Mouse (Mus musculus) embryonic facial prominence, embryonic 12.5 days (tissue): ENCODE data around the gene Hoxb2. TPM values are rescaled to one million over a fixed set of nuclear protein-coding genes. Genes with fewer than 3 reads are reported as not detected.

ENCODE experiments used
- ATAC-seq: fragments of 200-750 bp; cut with Nextera tagmentation; 2 replicates; pipeline ENCODE4 v1.8.0; 2017; ENCODE audit not compliant: insufficient number of reproducible peaks, insufficient read depth, low FRiP score, low TSS enrichment
- H3K27ac ChIP-seq: fragments of 300-500 bp; sonication (generic); 2 replicates; pipeline ENCODE4 v1.5.1; 2016; ENCODE audit warnings: mild to moderate bottlenecking
- H3K27me3 ChIP-seq: fragments of 300-500 bp; sonication (generic); 2 replicates; pipeline ENCODE4 v1.6.1; 2016; ENCODE audit warnings: mild to moderate bottlenecking, moderate library complexity
- H3K36me3 ChIP-seq: fragments of 300-500 bp; sonication (generic); 2 replicates; pipeline ENCODE4 v1.6.1; 2016; ENCODE audit warnings: mild to moderate bottlenecking
- H3K4me1 ChIP-seq: fragments of 300-500 bp; sonication (generic); 2 replicates; pipeline ENCODE4 v1.6.1; 2016
- H3K4me2 ChIP-seq: fragments of 300-500 bp; sonication (generic); replicated peaks from 2 replicates; pipeline ENCODE4 v1.6.1; 2016; ENCODE audit warnings: mild to moderate bottlenecking, moderate library complexity
- H3K4me3 ChIP-seq: fragments of 300-500 bp; sonication (generic); 2 replicates; pipeline ENCODE4 v1.5.1; 2016; ENCODE audit warnings: mild to moderate bottlenecking
- H3K9ac ChIP-seq: fragments of 300-500 bp; sonication (generic); 2 replicates; pipeline ENCODE4 v1.6.1; 2016; ENCODE audit warnings: mild to moderate bottlenecking, moderate library complexity
- H3K9me3 ChIP-seq: fragments of 300-500 bp; sonication (generic); 2 replicates; pipeline ENCODE4 v1.6.1; 2016; ENCODE audit warnings: mild to moderate bottlenecking, moderate library complexity
- WGBS: fragments of 180-500 bp; shearing (Covaris S2); methylation state at CpG from one replicate; pipeline ENCODE4 v1.1.7; 2016; 5-methylcytosine and 5-hydroxymethylcytosine counted together
- polyA plus RNA-seq: library from polyadenylated mRNA; unstranded; fragments of >200 nt; fragmentation: Nextera tagmentation; extraction: Ambion mirVana; gene quantifications from 2 replicates; pipeline ENCODE4 v1.2.1, GENCODE M21; 2016

Hoxb2 gene
- 3.9 and 6.5 TPM in 2 replicates for polyA plus RNA-seq

DNA sequence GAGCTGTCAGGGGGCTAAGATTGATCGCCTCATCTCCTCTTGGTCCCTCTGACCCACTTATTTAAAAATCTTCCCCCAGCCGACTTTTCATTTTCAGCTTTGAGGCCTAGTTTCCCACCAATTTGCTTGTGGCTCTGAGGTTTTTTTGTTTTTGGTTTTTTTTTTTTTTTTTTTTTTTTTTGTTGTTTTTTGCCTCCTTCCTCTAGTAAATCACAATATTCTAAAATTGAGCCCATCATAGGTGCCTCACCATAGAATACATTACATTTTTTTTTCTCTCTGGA is at the start of gene Hoxb2:
Gene Hoxb2 (plus strand): TSS at position 185 of the 284 bp plus-strand sequence.
- Histone ChIP-seq H3K4me2 (no peak within 1 kb of the TSS), H3K9ac (no peak within 1 kb of the TSS), H3K9me3 (no peaks in the 10 kb centered on the region), H3K36me3 (no peaks in the 10 kb centered on the region), H3K27ac (peak within 1 kb of the TSS; percentile 31; the same call in 1 of the 2 replicates), H3K4me1 (no peaks in the 10 kb centered on the region), H3K4me3 (no peak within 1 kb of the TSS), H3K27me3 (peaks cover 87% of the 10 kb centered on the region)
- 3% methylated on average over 2 of the region's 2 CpGs for WGBS
- no peak for ATAC-seq

DNA sequence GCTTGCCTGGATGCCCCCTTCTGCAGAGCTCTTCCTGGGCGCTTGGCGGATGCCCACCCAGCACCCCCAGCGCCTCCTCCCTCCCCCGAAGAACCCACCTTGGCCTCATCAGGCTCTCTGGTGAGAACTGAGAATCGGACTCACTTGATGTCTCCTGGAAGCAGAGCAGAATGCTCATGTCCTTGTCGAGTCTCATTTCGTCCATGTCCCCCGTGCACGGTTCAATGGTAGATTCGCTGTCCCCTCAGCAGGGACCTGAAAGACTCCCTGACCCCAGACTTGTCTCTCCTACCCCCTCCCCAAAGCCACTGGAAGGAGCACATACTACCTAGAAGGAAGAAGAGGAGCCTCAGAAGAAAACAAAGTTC is 49.3 kb upstream of the Hoxb2 start:
- H3K36me3 ChIP-seq: no peaks in the 10 kb centered on the region
- H3K9me3 ChIP-seq: no peaks in the 10 kb centered on the region
- no peak overlapping the region for H3K4me3 ChIP-seq
- H3K9ac ChIP-seq: no peak overlapping the region
- no peak overlapping the region for H3K4me2 ChIP-seq
- ATAC-seq: no peak
- 1% methylated on average over 10 of the region's 10 CpGs for WGBS
- peaks cover 100% of the 10 kb centered on the region for H3K27me3 ChIP-seq
- H3K27ac ChIP-seq: no peak overlapping the region
- no peaks in the 10 kb centered on the region for H3K4me1 ChIP-seq

DNA sequence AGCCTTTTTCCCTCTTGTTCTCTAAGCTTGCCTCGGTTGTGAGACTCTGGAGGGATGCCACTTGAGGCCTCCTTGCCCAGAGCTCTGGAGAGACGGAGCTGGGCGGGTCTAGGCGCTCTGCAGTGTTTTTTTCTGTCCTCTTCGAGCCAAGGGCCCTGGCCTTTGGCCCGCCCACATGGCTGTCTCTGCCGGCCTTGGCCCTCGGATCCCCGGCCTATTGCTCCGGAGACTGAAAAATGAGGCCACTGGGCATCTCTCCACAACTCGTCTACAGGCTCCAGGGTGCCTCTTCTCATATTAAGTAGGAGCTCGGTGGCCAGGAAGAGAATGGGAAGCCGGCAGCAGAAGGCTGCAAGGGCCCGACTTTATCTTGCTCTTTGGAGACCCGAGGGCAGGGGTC is 48.5 kb upstream of the Hoxb2 start:
- no peak for ATAC-seq
- no peaks in the 10 kb centered on the region for H3K4me1 ChIP-seq
- WGBS: under 1% methylated on average over 15 of the region's 15 CpGs

DNA sequence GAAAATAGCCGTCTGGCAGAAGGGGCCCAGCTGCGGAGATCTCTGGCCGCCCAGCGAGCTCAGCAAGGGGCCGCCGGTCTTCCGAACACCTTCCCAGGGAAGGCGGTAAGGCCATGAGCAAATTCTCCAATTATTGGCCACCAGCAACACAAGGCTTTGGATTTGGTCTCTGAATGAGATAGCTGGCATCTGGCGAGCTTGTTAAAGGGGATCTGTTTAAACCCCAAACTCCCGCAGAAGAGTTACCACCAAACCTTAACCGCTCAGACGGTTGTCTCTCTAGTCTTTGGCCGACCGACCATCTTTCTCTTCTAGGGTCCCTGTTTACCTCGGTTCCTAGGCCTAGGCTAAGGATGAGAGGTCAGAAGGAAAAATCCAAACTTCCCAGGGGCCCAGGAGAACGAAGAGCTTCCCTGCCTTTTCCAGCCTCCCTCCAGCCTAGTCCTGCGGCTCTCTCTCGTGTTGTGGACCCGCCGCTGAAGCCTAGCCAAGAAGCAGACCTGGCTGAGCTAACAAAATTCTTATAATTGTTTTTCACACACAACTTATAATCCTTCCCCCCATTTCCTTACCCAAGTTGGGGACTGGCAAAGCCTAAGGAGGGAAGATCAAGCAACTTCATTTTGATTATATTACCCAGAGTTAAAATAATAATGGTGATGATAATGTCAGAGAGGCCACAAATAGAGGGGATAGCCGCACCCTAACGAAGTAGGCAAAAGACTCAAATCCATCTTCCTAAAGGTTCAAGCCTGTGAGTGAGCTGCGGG is 47.8 kb upstream of the Hoxb2 start:
- no peak overlapping the region for H3K9ac ChIP-seq
- H3K9me3 ChIP-seq: no peaks in the 10 kb centered on the region
- no peaks in the 10 kb centered on the region for H3K36me3 ChIP-seq
- no peak overlapping the region for H3K4me2 ChIP-seq
- H3K27ac ChIP-seq: no peak overlapping the region
- 4% methylated on average over 23 of the region's 23 CpGs for WGBS
- H3K27me3 ChIP-seq: peaks cover 100% of the 10 kb centered on the region
- no peaks in the 10 kb centered on the region for H3K4me1 ChIP-seq
- no peak overlapping the region for H3K4me3 ChIP-seq
- no peak for ATAC-seq

More for the DNA sequence above, 48.5 kb upstream of the Hoxb2 start:
- Histone ChIP-seq H3K4me2 (no peak overlapping the region), H3K27ac (no peak overlapping the region), H3K27me3 (peaks cover 100% of the 10 kb centered on the region), H3K9me3 (no peaks in the 10 kb centered on the region), H3K36me3 (no peaks in the 10 kb centered on the region), H3K4me3 (no peak overlapping the region), H3K9ac (no peak overlapping the region)

DNA sequence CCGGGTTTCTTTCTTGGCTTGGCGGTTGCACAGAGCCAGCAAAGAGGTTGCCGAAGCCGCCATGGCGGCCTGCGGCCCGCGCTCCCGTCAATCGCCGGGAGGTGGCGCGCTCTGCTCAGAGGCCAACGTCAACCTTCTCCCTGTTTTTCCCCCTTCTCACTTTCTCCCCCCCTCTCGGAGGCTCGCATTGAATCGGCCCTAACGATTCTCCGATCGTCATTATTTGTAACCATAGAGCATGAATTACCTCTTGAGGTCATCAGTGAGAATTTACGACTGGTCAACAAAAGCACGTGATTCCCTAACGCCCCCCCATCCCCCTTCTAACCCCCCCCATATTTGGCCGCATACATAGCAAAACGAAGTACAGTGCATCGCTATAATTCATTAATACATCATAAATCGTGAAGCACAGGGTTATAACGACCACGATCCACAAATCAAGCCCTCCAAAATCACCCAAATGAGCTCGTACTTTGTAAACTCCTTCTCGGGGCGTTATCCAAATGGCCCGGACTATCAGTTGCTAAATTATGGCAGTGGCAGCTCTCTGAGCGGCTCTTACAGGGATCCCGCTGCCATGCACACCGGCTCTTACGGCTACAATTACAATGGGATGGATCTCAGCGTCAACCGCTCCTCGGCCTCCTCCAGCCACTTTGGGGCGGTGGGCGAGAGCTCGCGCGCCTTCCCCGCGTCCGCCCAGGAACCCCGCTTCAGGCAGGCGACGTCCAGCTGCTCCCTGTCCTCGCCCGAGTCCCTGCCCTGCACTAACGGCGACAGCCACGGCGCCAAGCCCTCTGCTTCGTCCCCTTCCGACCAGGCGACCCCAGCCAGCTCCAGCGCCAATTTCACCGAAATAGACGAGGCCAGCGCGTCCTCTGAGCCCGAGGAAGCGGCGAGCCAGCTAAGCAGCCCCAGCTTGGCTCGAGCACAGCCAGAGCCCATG is 46.9 kb upstream of the Hoxb2 start, which contains the start of gene Hoxb5:
Gene Hoxb5 (plus strand): TSS at position 186 of the 949 bp plus-strand sequence.
- Histone ChIP-seq H3K36me3 (no peaks in the 10 kb centered on the region), H3K4me2 (peak within 1 kb of the TSS; percentile 23; the same call in 1 of the 2 replicates), H3K27ac (no peak within 1 kb of the TSS), H3K4me1 (no peaks in the 10 kb centered on the region), H3K9me3 (no peaks in the 10 kb centered on the region), H3K4me3 (peak within 1 kb of the TSS; percentile 12; the same call in 1 of the 2 replicates), H3K27me3 (peaks cover 100% of the 10 kb centered on the region), H3K9ac (no peak within 1 kb of the TSS)
- ATAC-seq: no peak
- WGBS: 1% methylated on average over 69 of the region's 69 CpGs

DNA sequence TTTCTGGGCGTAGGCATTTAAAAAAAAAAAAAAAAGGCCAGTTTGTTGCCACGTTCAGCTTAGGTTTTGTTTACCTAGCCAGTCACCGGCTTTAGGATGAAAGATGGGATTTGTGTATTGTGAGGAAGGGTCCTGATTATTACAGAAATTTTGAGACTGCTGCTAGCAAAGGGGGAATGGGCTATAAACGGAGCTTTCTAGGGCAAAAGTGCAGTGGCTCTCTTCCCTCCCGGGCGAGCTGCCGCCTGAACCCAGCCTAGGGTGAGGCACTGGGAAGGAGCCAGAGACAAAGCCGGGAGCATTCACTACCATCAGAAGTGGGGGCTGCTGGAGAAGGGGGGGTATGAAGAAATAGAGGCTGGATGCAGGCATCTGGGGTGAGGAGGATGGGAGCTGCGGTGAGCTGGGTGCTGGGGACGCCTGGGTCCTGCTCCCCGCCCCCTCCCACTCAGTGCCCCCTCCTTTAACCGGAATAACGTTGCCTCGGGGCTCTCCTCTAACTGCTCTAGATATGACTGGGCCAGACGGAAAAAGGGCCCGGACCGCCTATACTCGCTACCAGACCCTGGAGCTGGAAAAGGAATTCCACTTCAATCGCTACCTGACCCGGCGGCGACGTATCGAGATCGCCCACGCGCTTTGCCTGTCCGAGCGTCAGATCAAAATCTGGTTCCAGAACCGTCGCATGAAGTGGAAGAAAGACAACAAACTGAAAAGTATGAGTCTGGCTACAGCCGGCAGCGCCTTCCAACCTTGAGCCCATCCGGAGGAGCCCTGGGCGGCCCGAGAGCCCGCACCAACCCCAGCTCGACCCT is 45.7 kb upstream of the Hoxb2 start:
- 2% methylated on average over 38 of the region's 38 CpGs for WGBS
- no peaks in the 10 kb centered on the region for H3K9me3 ChIP-seq
- no peak for ATAC-seq
- H3K27ac ChIP-seq: no peak overlapping the region
- H3K36me3 ChIP-seq: no peaks in the 10 kb centered on the region
- no peaks in the 10 kb centered on the region for H3K4me1 ChIP-seq
- H3K4me2 ChIP-seq: no peak overlapping the region
- peaks cover 100% of the 10 kb centered on the region for H3K27me3 ChIP-seq
- H3K4me3 ChIP-seq: no peak overlapping the region
- no peak overlapping the region for H3K9ac ChIP-seq

DNA sequence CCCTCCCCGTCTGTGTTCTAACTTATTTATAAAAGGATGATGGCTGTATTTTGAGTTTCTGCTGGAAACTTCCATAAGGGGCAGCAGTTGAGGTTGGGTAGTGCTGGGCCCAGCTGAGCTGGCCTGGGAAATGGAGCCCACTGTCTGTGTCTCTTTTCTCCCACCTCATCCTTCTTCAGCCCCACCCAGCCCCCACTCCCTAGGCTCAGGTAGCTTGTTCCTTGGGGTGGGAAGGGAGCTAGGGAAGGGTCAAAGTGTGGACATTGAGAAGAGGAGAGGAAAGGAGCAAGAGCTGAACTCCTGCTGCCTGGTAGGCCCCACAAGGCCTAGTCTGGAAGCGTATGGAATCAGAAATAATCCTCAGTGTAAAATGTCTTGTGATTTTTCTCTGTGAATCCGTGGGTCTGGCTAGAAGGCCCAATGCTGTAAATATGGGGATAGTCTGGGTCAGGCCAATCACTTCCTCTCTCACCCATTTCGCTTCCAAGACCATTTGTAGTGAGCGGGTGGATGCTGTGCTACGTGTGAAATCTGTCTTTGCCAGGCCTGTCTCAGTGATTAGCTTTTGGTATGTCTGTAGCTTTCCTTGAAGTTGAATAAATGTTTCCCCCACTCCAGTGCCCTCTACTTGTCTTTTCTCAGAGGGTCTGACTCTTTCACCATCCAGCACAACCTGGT is 44.7 kb upstream of the Hoxb2 start:
- no peak overlapping the region for H3K9ac ChIP-seq
- peaks cover 100% of the 10 kb centered on the region for H3K27me3 ChIP-seq
- no peaks in the 10 kb centered on the region for H3K4me1 ChIP-seq
- no peaks in the 10 kb centered on the region for H3K9me3 ChIP-seq
- ATAC-seq: no peak
- H3K4me3 ChIP-seq: no peak overlapping the region
- no peaks in the 10 kb centered on the region for H3K36me3 ChIP-seq
- no peak overlapping the region for H3K4me2 ChIP-seq
- H3K27ac ChIP-seq: no peak overlapping the region
- 16% methylated on average over 6 of the region's 6 CpGs for WGBS

DNA sequence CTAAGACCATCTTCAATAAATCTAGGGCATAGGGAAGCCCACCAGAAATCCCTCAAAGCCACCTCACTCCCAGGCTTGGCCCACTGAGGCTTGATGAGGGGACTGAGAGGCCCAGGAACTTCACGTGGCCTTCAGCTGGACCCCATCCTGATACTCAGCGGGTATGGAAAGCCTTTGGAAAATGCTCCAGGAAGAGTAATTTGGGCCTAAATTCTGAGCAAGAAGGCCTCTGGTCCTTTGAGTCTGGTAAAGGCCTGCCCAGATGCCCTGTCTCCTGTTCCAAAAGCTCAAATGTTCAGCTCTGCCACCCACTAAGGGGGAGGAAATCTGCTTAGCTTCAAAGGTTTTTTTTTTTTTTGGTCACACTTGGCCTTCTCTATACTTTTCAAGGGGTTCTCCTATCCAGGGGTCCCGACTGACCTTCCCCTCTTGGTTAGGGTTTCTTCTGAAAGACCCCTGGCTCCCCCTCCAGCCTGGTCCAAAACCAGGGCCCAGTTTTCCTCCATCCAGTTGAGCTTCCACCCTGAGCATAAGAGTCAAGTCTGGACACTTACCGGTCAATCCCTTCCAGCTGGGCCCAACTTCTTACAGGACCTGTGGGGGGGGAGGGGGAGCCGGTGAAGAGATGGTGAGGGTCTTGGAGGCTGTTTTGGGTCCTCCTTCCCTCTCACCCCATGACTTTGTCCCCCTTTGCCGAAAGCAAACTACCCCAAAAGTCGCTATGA is 44.0 kb upstream of the Hoxb2 start:
- H3K4me3 ChIP-seq: no peak overlapping the region

DNA sequence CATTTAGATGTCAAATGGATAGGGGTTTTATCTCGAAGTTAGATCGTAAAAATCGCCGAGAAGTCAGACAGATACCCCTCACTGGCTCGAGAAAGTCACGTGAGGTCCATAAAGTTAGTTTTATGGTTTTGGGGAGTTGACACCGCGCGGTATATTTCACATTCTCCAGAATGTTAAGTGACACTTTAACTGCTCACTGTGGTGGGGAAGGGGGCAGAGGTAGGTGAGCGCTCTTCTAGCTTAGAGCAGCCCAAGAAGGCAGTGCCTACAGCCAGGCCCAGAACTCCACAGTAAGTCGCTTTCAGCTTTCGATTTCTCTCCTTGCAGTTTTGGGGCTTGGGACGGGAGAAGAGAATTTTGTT is 43.4 kb upstream of the Hoxb2 start:
- Histone ChIP-seq H3K9ac (no peak overlapping the region), H3K4me2 (no peak overlapping the region), H3K9me3 (no peaks in the 10 kb centered on the region), H3K27ac (no peak overlapping the region), H3K4me3 (no peak overlapping the region), H3K4me1 (no peaks in the 10 kb centered on the region), H3K27me3 (peaks cover 100% of the 10 kb centered on the region), H3K36me3 (no peaks in the 10 kb centered on the region)
- WGBS: 3% methylated on average over 13 of the region's 13 CpGs
- ATAC-seq: no peak

More for the DNA sequence above, 44.0 kb upstream of the Hoxb2 start:
- Histone ChIP-seq H3K36me3 (no peaks in the 10 kb centered on the region), H3K4me1 (no peaks in the 10 kb centered on the region), H3K9ac (no peak overlapping the region), H3K27me3 (peaks cover 100% of the 10 kb centered on the region), H3K27ac (no peak overlapping the region), H3K9me3 (no peaks in the 10 kb centered on the region), H3K4me2 (no peak overlapping the region)
- no peak for ATAC-seq
- 5% methylated on average over 7 of the region's 7 CpGs for whole genome bisulfite sequencing

DNA sequence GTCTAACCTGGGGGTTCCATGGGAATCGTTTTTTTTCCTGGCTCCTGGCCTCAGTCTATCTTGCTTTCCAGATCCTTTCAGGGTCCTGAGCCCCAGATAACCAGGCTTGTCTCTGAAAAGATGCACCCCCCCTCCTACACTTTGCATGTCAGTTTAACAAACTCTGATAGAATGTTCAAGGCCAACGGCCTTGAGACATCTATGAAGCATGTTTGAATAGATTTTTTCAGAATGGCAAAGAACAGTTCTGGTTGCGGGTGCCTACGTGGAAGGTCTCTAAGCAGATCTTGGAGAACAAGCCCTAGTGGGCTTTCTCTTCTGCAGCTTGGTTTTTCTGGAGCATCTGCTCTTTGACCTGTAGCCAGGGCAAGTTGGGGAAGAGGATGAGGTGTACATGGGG is 41.6 kb upstream of the Hoxb2 start:
- no peak for ATAC-seq
- Histone ChIP-seq H3K27ac (no peak overlapping the region), H3K9ac (no peak overlapping the region), H3K4me3 (no peak overlapping the region), H3K27me3 (peaks cover 100% of the 10 kb centered on the region), H3K9me3 (no peaks in the 10 kb centered on the region), H3K36me3 (no peaks in the 10 kb centered on the region), H3K4me1 (no peaks in the 10 kb centered on the region), H3K4me2 (no peak overlapping the region)
- 12% methylated on average over 4 of the region's 4 CpGs for WGBS
